Mouse (Mus musculus): Measurements from ENCODE around the gene Pigb. TPM values are rescaled to one million over a fixed set of nuclear protein-coding genes. Genes with fewer than 3 reads are reported as not detected.

The Pigb gene
- polyA plus RNA-seq, 1 experiment from 2014 or later, result 6.3 TPM

- no peak for DNase-seq (ENCODE audit: low spot score)
Measured at GRCm38 (mm10) chr9:72996167-72996566, 44.0 kb downstream of the Pigb start.

GRCm38 (mm10) chr9:72992576-72992975, 47.6 kb downstream of the Pigb start:
- no peak for DNase-seq (ENCODE audit: low spot score)

GRCm38 (mm10) chr9:72991420-72991819, 48.8 kb downstream of the Pigb start:
- DNase-seq (ENCODE audit: low spot score), result no peak

- DNase-seq (ENCODE audit: low spot score), result no peak
Measured at GRCm38 (mm10) chr9:72988706-72989105, 51.5 kb downstream of the Pigb start.

- no peak for DNase-seq (ENCODE audit: low spot score)
Measured at GRCm38 (mm10) chr9:72987703-72988102, 52.5 kb downstream of the Pigb start.

- DNase-seq (ENCODE audit: low spot score), result peak; percentile 99
Measured at GRCm38 (mm10) chr9:72985250-72986220, 54.6 kb downstream of the Pigb start, which contains the start of the genes Ccpg1os and Ccpg1. Ccpg1os (minus strand) TSS chr9:72985382. Ccpg1 (plus strand) TSS chr9:72985429.

- no peak for DNase-seq (ENCODE audit: low spot score)
Measured at GRCm38 (mm10) chr9:72983066-72983465, 57.1 kb downstream of the Pigb start.

- no peak for DNase-seq (ENCODE audit: low spot score)
Measured at GRCm38 (mm10) chr9:72975242-72975641, 64.9 kb downstream of the Pigb start.

- no peak for DNase-seq (ENCODE audit: low spot score)
Measured at GRCm38 (mm10) chr9:72974734-72975133, 65.4 kb downstream of the Pigb start.

GRCm38 (mm10) chr9:72972984-72973383, 67.2 kb downstream of the Pigb start:
- no peak for DNase-seq (ENCODE audit: low spot score)

GRCm38 (mm10) chr9:72972435-72972834, 67.7 kb downstream of the Pigb start:
- DNase-seq (ENCODE audit: low spot score), result no peak

GRCm38 (mm10) chr9:72969874-72970273, 70.3 kb downstream of the Pigb start:
- peak; percentile 72 for DNase-seq (ENCODE audit: low spot score)

- peak; percentile 80 for DNase-seq (ENCODE audit: low spot score)
Measured at GRCm38 (mm10) chr9:72968349-72969061, 71.7 kb downstream of the Pigb start.

GRCm38 (mm10) chr9:72961959-72962358, 78.2 kb downstream of the Pigb start:
- peak; percentile 70 for DNase-seq (ENCODE audit: low spot score)

GRCm38 (mm10) chr9:72961346-72961745, 78.8 kb downstream of the Pigb start:
- DNase-seq (ENCODE audit: low spot score), result no peak

GRCm38 (mm10) chr9:72958521-72959450, 81.4 kb downstream of the Pigb start, which contains the start of the genes Dyx1c1 and Gm44503:
Dyx1c1 (plus strand) TSS chr9:72958785.
Gm44503 (plus strand) TSS chr9:72958852.
- peak; percentile 91 for DNase-seq (ENCODE audit: low spot score)

Small RNA genes lying within 50 kb of the gene (microRNA-seq; reads per million reads assigned to microRNA genes)
- not detected for gene Gm27353 (ENCODE audit: borderline number of aligned reads)

Other genes with a start within 250 kb of the Pigb start
- 0.13 and 0.17 TPM in 2 replicates for gene Prtg, start 233.5 kb downstream of the Pigb start, polyA plus RNA-seq (2015; fragmentation: Nextera tagmentation; extraction: Ambion mirVana)
- gene Pygo1, start 114.7 kb downstream of the Pigb start, polyA plus RNA-seq (2015; fragmentation: Nextera tagmentation; extraction: Ambion mirVana), result 0.66 and 0.75 TPM in 2 replicates
- 0.79 and 1.4 TPM in 2 replicates for gene Dyx1c1, start 81.6 kb downstream of the Pigb start, polyA plus RNA-seq (2015; fragmentation: Nextera tagmentation; extraction: Ambion mirVana)
- gene Gm44503, start 81.5 kb downstream of the Pigb start, polyA plus RNA-seq (2015; fragmentation: Nextera tagmentation; extraction: Ambion mirVana), result not detected in 2 replicates
- gene Ccpg1os, start 55.0 kb downstream of the Pigb start, polyA plus RNA-seq (2015; fragmentation: Nextera tagmentation; extraction: Ambion mirVana), result 13.3 and 18.4 TPM in 2 replicates
- gene Ccpg1, start 54.9 kb downstream of the Pigb start, polyA plus RNA-seq (2015; fragmentation: Nextera tagmentation; extraction: Ambion mirVana), result 34.7 and 36.1 TPM in 2 replicates
- 41.8 and 43.9 TPM in 2 replicates for gene Rab27a, start 4.5 kb upstream of the Pigb start, polyA plus RNA-seq (2015; fragmentation: Nextera tagmentation; extraction: Ambion mirVana)
- gene Khdc3, start 61.5 kb upstream of the Pigb start, polyA plus RNA-seq (2015; fragmentation: Nextera tagmentation; extraction: Ambion mirVana), result 0.60 and 0.64 TPM in 2 replicates
- not detected in 2 replicates for gene Gm20509, start 62.1 kb upstream of the Pigb start, polyA plus RNA-seq (2015; fragmentation: Nextera tagmentation; extraction: Ambion mirVana)
- 159 and 161 TPM in 2 replicates for gene Rsl24d1, start 73.0 kb upstream of the Pigb start, polyA plus RNA-seq (2015; fragmentation: Nextera tagmentation; extraction: Ambion mirVana)